Mouse (Mus musculus): ENCODE measurements around the gene Fbn1. TPM values are rescaled to one million over a fixed set of nuclear protein-coding genes. Genes with fewer than 3 reads are reported as not detected.

Gene Fbn1
- polyA plus RNA-seq, 1 experiment from 2014 or later, result 12.3 TPM

DNA sequence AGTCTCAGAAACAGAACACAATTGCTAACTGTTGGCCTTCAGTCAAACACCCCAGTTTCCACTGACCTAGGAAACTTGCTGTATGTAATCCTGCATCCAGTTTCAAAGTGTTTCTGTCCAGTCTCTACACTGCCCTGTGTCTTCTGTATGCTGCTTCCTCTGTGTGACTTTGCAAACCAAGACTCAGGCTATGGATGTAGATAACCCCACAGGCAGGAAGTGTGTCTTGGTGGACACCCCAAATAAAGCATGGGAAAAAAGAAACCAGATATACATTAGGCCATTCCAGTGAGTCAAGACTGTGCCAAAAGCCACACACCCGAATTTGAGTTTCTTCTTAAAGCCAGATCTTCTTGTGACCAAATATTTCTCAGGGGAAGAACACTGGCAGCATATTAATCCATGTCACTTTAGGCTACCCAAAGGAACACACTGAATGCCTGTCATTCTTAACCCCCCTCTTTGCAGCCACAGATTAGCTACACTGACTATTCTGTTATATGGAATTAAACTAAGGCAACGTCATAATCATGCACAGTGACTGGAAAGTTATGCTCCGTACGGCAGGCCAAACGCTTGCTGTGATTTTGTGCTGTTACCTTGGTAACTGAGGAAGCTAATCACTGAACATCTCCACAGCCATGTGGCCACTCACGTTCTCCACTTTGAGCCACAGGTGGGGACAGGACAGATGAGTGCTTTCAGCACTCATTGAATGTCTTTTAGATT lies 55.3 kb downstream of the Fbn1 start:
- WGBS, result 46% methylated on average over 6 of the region's 6 CpGs

GRCm38 (mm10) chr2:125449361-125449760 lies 58.4 kb downstream of the Fbn1 start:
- H3K9ac ChIP-seq (ENCODE audit: low read depth, low read length), result no peak overlapping the region
- no peaks in the 10 kb centered on the region for H3K36me3 ChIP-seq (ENCODE audit: control insufficient read depth, insufficient read depth, low read length)
- DNase-seq (ENCODE audit: low spot score) (no peak), ATAC-seq (ENCODE audit: low FRiP score) (no peak)
- 79% methylated on average over 8 of the region's 8 CpGs for WGBS
- no peaks in the 10 kb centered on the region for H3K9me3 ChIP-seq (ENCODE audit: control insufficient read depth, low read length)
- H3K4me2 ChIP-seq (replicated peaks; ENCODE audit: low read depth, low read length), result no peak overlapping the region
- H3K4me3 ChIP-seq (ENCODE audit: low read depth, low read length), result no peak overlapping the region
- no peaks in the 10 kb centered on the region for H3K4me1 ChIP-seq (replicated peaks; ENCODE audit: control insufficient read depth, insufficient read depth, low read length)
- no peaks in the 10 kb centered on the region for H3K27me3 ChIP-seq (ENCODE audit: control insufficient read depth, insufficient read depth, low read length)
- H3K27ac ChIP-seq (ENCODE audit: low read depth, low read length), result no peak overlapping the region

More for the DNA sequence above, 55.3 kb downstream of the Fbn1 start:
- DNase-seq (ENCODE audit: low spot score) (no peak), ATAC-seq (ENCODE audit: low FRiP score) (0 out of 2 replicates have a peak, but pooled peaks have one; percentile 45)
- no peak overlapping the region for H3K9ac ChIP-seq (ENCODE audit: low read depth, low read length)
- no peak overlapping the region for H3K4me3 ChIP-seq (ENCODE audit: low read depth, low read length)
- H3K4me2 ChIP-seq (replicated peaks; ENCODE audit: low read depth, low read length), result no peak overlapping the region
- no peaks in the 10 kb centered on the region for H3K4me1 ChIP-seq (replicated peaks; ENCODE audit: control insufficient read depth, insufficient read depth, low read length)
- no peak overlapping the region for H3K27ac ChIP-seq (ENCODE audit: low read depth, low read length)
- no peaks in the 10 kb centered on the region for H3K9me3 ChIP-seq (ENCODE audit: control insufficient read depth, low read length)
- H3K27me3 ChIP-seq (ENCODE audit: control insufficient read depth, insufficient read depth, low read length), result no peaks in the 10 kb centered on the region
- H3K36me3 ChIP-seq (ENCODE audit: control insufficient read depth, insufficient read depth, low read length), result no peaks in the 10 kb centered on the region

DNA sequence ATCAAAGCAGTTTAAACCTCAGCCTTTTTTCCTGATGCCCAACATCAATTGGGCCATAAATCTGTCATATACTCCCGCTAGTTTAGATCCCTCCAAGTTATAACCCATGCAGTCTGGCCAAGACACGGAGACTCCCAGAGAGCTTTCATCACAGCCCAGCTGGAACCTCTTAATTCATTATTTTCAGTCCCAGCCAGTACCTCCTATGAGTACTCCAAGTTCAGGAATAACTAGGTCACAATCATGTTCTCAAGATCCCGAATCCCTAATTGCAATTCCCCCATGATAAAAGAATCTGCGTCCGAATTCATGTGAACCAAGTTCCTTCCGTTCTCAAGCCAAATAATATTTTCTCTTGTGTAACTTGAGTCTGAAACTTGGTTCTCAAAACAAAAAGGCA lies 58.9 kb downstream of the Fbn1 start:
- 78% methylated on average over 6 of the region's 6 CpGs for WGBS
- H3K4me2 ChIP-seq (replicated peaks; ENCODE audit: low read depth, low read length), result no peak overlapping the region
- H3K27me3 ChIP-seq (ENCODE audit: control insufficient read depth, insufficient read depth, low read length), result no peaks in the 10 kb centered on the region
- no peak overlapping the region for H3K4me3 ChIP-seq (ENCODE audit: low read depth, low read length)
- H3K9me3 ChIP-seq (ENCODE audit: control insufficient read depth, low read length), result no peaks in the 10 kb centered on the region
- no peaks in the 10 kb centered on the region for H3K36me3 ChIP-seq (ENCODE audit: control insufficient read depth, insufficient read depth, low read length)
- H3K9ac ChIP-seq (ENCODE audit: low read depth, low read length), result no peak overlapping the region
- H3K4me1 ChIP-seq (replicated peaks; ENCODE audit: control insufficient read depth, insufficient read depth, low read length), result no peaks in the 10 kb centered on the region
- H3K27ac ChIP-seq (ENCODE audit: low read depth, low read length), result no peak overlapping the region
- DNase-seq (ENCODE audit: low spot score), result no peak
- ATAC-seq (ENCODE audit: low FRiP score), result no peak

- H3K27ac ChIP-seq (ENCODE audit: low read depth, low read length), result no peak overlapping the region
- H3K36me3 ChIP-seq (ENCODE audit: control insufficient read depth, insufficient read depth, low read length), result no peaks in the 10 kb centered on the region
- H3K4me3 ChIP-seq (ENCODE audit: low read depth, low read length), result no peak overlapping the region
- no peaks in the 10 kb centered on the region for H3K4me1 ChIP-seq (replicated peaks; ENCODE audit: control insufficient read depth, insufficient read depth, low read length)
- 82% methylated on average over 9 of the region's 9 CpGs for WGBS
- no peaks in the 10 kb centered on the region for H3K9me3 ChIP-seq (ENCODE audit: control insufficient read depth, low read length)
- ATAC-seq (ENCODE audit: low FRiP score) (no peak), DNase-seq (ENCODE audit: low spot score) (no peak)
- no peaks in the 10 kb centered on the region for H3K27me3 ChIP-seq (ENCODE audit: control insufficient read depth, insufficient read depth, low read length)
- no peak overlapping the region for H3K9ac ChIP-seq (ENCODE audit: low read depth, low read length)
- H3K4me2 ChIP-seq (replicated peaks; ENCODE audit: low read depth, low read length), result no peak overlapping the region
These were observed 60.4 kb downstream of the Fbn1 start for GRCm38 (mm10) chr2:125447274-125447898.

DNA sequence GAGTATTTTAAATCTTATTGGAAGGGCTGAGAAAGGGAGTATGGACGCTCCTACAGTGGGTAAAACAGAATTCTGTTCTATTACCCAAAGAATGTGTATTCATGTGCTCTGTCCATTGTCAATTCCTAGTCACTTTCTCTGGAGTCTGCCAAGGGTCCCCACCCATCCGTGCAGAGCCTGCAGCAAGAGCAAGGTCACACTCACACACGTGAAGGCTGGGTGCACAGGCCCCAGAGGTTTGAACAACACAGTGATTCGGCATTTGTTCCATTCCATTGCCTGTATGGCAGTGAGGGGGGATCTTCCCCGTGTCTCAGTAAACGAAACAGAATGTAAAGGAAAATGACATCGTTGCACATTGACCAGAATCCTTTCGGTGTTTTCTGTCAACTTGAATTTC lies 69.4 kb downstream of the Fbn1 start:
- Histone ChIP-seq H3K9ac (ENCODE audit: low read depth, low read length) (no peak overlapping the region), H3K4me1 (replicated peaks; ENCODE audit: control insufficient read depth, insufficient read depth, low read length) (no peaks in the 10 kb centered on the region), H3K4me3 (ENCODE audit: low read depth, low read length) (no peak overlapping the region), H3K9me3 (ENCODE audit: control insufficient read depth, low read length) (no peaks in the 10 kb centered on the region), H3K27ac (ENCODE audit: low read depth, low read length) (no peak overlapping the region), H3K36me3 (ENCODE audit: control insufficient read depth, insufficient read depth, low read length) (no peaks in the 10 kb centered on the region), H3K27me3 (ENCODE audit: control insufficient read depth, insufficient read depth, low read length) (no peaks in the 10 kb centered on the region), H3K4me2 (replicated peaks; ENCODE audit: low read depth, low read length) (no peak overlapping the region)
- 85% methylated on average over 8 of the region's 8 CpGs for WGBS
- no peak for ATAC-seq (ENCODE audit: low FRiP score)
- DNase-seq (ENCODE audit: low spot score), result no peak

DNA sequence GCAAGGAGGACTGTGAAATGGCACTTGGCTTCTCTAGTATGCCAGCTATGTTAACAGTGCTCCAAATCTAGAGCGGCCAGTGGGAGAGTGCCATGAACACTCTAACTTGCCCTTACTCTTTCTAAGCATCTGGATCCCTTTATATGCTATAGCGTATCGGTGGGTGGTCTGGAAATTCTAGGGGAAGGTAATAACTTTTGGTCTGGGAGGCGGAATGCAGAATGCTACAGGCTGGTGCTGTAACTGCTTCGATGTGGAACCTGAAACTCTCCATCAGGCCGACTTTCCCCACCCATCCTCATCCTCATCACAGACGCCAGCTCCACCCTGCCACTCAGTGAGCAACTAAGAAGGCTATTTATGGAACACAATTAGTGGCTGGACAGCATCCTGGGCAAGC lies 71.6 kb downstream of the Fbn1 start:
- no peak for ATAC-seq (ENCODE audit: low FRiP score)

GRCm38 (mm10) chr2:125433524-125433923 lies 74.3 kb downstream of the Fbn1 start:
- DNase-seq (ENCODE audit: low spot score) (no peak), ATAC-seq (ENCODE audit: low FRiP score) (no peak)
- H3K9ac ChIP-seq (ENCODE audit: low read depth, low read length), result no peak overlapping the region
- no peaks in the 10 kb centered on the region for H3K36me3 ChIP-seq (ENCODE audit: control insufficient read depth, insufficient read depth, low read length)
- no peak overlapping the region for H3K27ac ChIP-seq (ENCODE audit: low read depth, low read length)
- WGBS, result 88% methylated on average over 6 of the region's 6 CpGs
- H3K9me3 ChIP-seq (ENCODE audit: control insufficient read depth, low read length), result no peaks in the 10 kb centered on the region
- no peaks in the 10 kb centered on the region for H3K27me3 ChIP-seq (ENCODE audit: control insufficient read depth, insufficient read depth, low read length)
- H3K4me2 ChIP-seq (replicated peaks; ENCODE audit: low read depth, low read length), result no peak overlapping the region
- no peak overlapping the region for H3K4me3 ChIP-seq (ENCODE audit: low read depth, low read length)
- no peaks in the 10 kb centered on the region for H3K4me1 ChIP-seq (replicated peaks; ENCODE audit: control insufficient read depth, insufficient read depth, low read length)

More for the DNA sequence above, 71.6 kb downstream of the Fbn1 start:
- Histone ChIP-seq H3K9ac (ENCODE audit: low read depth, low read length) (no peak overlapping the region), H3K36me3 (ENCODE audit: control insufficient read depth, insufficient read depth, low read length) (no peaks in the 10 kb centered on the region), H3K27ac (ENCODE audit: low read depth, low read length) (no peak overlapping the region), H3K9me3 (ENCODE audit: control insufficient read depth, low read length) (no peaks in the 10 kb centered on the region), H3K27me3 (ENCODE audit: control insufficient read depth, insufficient read depth, low read length) (no peaks in the 10 kb centered on the region), H3K4me2 (replicated peaks; ENCODE audit: low read depth, low read length) (no peak overlapping the region), H3K4me3 (ENCODE audit: low read depth, low read length) (no peak overlapping the region), H3K4me1 (replicated peaks; ENCODE audit: control insufficient read depth, insufficient read depth, low read length) (no peaks in the 10 kb centered on the region)
- WGBS, result 78% methylated on average over 7 of the region's 7 CpGs
- peak; percentile 12 for DNase-seq (ENCODE audit: low spot score)

- Histone ChIP-seq H3K4me3 (ENCODE audit: low read depth, low read length) (no peak overlapping the region), H3K9ac (ENCODE audit: low read depth, low read length) (no peak overlapping the region), H3K4me2 (replicated peaks; ENCODE audit: low read depth, low read length) (no peak overlapping the region), H3K36me3 (ENCODE audit: control insufficient read depth, insufficient read depth, low read length) (no peaks in the 10 kb centered on the region), H3K9me3 (ENCODE audit: control insufficient read depth, low read length) (no peaks in the 10 kb centered on the region), H3K27ac (ENCODE audit: low read depth, low read length) (no peak overlapping the region), H3K27me3 (ENCODE audit: control insufficient read depth, insufficient read depth, low read length) (no peaks in the 10 kb centered on the region), H3K4me1 (replicated peaks; ENCODE audit: control insufficient read depth, insufficient read depth, low read length) (no peaks in the 10 kb centered on the region)
- no peak for ATAC-seq (ENCODE audit: low FRiP score)
- DNase-seq (ENCODE audit: low spot score), result no peak
- 71% methylated on average over 6 of the region's 6 CpGs for WGBS
These were observed 76.3 kb downstream of the Fbn1 start for GRCm38 (mm10) chr2:125431491-125431890.

Data from hindbrain, embryonic 11.5 days (tissue).